Mouse (Mus musculus) cerebellum, adult 2 months (tissue): ENCODE measurements at regions not wholly inside any gene's neighbourhood (a gene's known extent, or its start where the extent isn't known, plus 50 kb on each side); places are given as distances from the start of the nearest gene placed in this dataset.

Source experiments
- CTCF ChIP-seq: fragments of 200-500 bp; IDR thresholded peaks from 2 replicates; pipeline ENCODE4 v1.5.1; 2011; ENCODE audit warnings: low read depth, mild to moderate bottlenecking, control low read depth, low read length, moderate library complexity, borderline replicate concordance; ENCODE audit not compliant: insufficient read depth
- POLR2A ChIP-seq: fragments of 200-500 bp; IDR thresholded peaks from 2 replicates; pipeline ENCODE4 v1.6.1; 2011; ENCODE audit warnings: low read length, control low read depth, borderline replicate concordance; ENCODE audit not compliant: insufficient read depth

DNA sequence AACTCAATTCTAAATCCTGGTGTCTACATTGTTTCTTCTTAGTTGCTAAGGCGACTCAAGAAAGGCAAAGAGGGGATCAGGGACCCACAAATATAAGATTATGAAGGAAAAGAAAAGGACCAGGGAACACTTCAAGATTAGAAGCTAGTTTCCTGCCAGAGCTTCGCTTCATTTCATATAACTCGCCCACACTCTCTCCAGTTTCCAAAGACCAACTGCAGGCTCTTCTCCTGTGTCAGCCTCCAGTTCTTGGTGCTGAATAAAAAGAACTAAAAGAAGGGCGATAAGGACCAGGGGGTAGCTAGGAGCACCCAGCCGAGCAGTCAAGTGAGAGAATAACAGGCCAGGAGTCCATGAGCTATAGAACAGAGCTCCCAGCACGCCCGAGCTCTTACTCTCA, 59.7 kb upstream of the Picalm start:
- no peak for TF ChIP-seq CTCF
- no peak for TF ChIP-seq POLR2A
